Mouse (Mus musculus): Measurements from ENCODE around the gene Elmo1.

DNA sequence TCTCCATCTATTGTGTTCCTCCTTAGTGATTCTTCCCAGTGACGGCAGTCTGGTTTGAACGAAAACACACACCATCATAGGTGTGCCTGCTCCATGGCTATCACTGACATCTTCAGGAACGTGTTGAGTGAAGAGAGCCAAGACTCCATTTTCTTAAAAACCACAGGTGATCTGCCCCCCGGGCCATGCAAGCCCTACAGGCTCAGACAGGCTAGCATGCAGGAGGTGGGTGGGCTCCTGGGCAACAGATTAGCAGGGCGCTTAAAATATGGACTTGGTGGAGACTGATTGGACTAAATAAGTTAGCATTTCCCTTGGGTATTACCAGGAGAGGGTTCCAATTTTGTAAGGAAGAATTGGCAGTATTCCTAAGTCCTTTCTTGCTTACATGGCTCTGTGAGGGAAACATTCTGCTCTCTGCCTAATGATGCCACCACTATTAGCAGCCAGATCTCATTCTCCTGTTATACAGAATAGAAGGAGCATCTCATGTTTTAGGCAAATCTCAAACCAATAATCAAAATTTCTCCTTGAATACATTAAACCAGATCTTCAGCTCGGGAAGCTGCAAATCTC is 101.7 kb downstream of the Elmo1 start:
- no peak for TF ChIP-seq CTCF (IDR thresholded peaks at IDR 0.05; ENCODE audit: low read depth, low read length)
- no peak for TF ChIP-seq POLR2A (IDR thresholded peaks at IDR 0.05; ENCODE audit: insufficient read depth, low read length)
- no peak for TF ChIP-seq EP300 (IDR thresholded peaks at IDR 0.05; ENCODE audit: insufficient read depth, low read depth, low read length)

Measured in ES-Bruce4 (cell line).